Mouse (Mus musculus): ENCODE results near the gene BC067074. TPM values are rescaled to one million over a fixed set of nuclear protein-coding genes. Genes with fewer than 3 reads are reported as not detected.

Gene BC067074
- total and polyA plus RNA-seq, 3 experiments: not detected

- Histone ChIP-seq H3K4me3 (ENCODE audit: control insufficient read depth in 1 of 2, insufficient read depth in 1 of 2, low read depth in 2 of 2, low read length in 2 of 2) (no peak overlapping the region), H3K9me3 (replicated peaks; ENCODE audit: insufficient read depth, low read length) (no peaks in the 10 kb centered on the region), H3K27me3 (ENCODE audit: control insufficient read depth in 1 of 2, insufficient read depth in 2 of 2, low read length in 2 of 2) (no peaks in the 10 kb centered on the region), H3K9ac (ENCODE audit: control insufficient read depth, low read depth, low read length, poor library complexity, severe bottlenecking) (no peak overlapping the region), H3K27ac (ENCODE audit: control insufficient read depth, low read depth, low read length) (no peak overlapping the region), H3K36me3 (ENCODE audit: control insufficient read depth in 1 of 2, insufficient read depth in 2 of 2, low read length in 2 of 2) (no peaks in the 10 kb centered on the region), H3K79me2 (ENCODE audit: control insufficient read depth, insufficient read depth, low read length, poor library complexity) (no peaks in the 10 kb centered on the region), H3K4me1 (ENCODE audit: control insufficient read depth in 1 of 2, insufficient read depth in 2 of 2, low read length in 2 of 2) (no peaks in the 10 kb centered on the region)
- no peak for DNase-seq (ENCODE audit: low read depth, low spot score)
- TF ChIP-seq CHD1 (IDR thresholded peaks at IDR 0.05; ENCODE audit: low read depth, low read length) (no peak), E2F4 (IDR thresholded peaks at IDR 0.05; ENCODE audit: borderline replicate concordance, low read depth, low read length) (no peak), MYC (IDR thresholded peaks at IDR 0.05; ENCODE audit: low read depth, low read length) (no peak), RAD21 (IDR thresholded peaks at IDR 0.05; ENCODE audit: low read depth, low read length) (no peak), UBTF (IDR thresholded peaks at IDR 0.05; ENCODE audit: borderline replicate concordance, insufficient read depth, low read depth, low read length) (no peak), SMC3 (IDR thresholded peaks at IDR 0.05; ENCODE audit: low read depth, low read length) (no peak), SIN3A (IDR thresholded peaks at IDR 0.05; ENCODE audit: low read length) (no peak), GATA1 (IDR thresholded peaks at IDR 0.05; ENCODE audit: low read depth, low read length) (no peak)
These were observed 62.1 kb downstream of the BC067074 start for GRCm38 (mm10) chr13:113355022-113355421.

DNA sequence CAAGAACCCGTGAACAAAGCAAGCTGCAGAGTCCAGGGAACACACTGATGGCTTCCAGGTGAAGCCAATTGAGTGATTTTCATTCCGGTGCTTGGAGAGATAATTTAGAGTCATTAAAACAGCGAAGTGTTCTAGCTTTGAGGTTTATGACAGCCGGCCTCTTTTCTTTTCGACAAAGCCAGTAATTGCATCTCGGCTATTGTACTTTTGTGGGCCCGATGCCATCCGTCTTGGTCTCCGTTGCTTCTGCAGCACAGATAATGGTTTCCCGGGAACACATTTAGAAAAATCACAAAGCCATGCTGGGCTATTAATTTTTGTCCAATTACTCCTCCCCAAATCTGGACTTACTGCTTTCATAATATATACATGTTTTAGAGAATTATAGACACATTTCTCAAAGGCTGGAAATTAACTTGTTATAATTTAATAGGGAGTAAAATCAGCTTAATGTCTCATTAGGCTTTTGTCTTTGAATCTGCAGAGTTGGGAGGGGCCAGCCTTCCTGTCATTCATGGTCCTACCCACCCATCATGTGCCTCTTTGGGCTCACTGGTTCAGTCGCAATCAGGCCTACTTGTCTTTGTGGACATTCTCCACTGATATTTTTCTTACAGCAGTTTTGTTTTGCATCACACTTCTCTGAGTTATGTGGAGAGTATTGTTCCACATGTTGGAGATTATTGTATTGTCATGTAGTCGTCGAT is 64.6 kb downstream of the BC067074 start:
- Histone ChIP-seq H3K9me3 (replicated peaks; ENCODE audit: insufficient read depth, low read length) (no peaks in the 10 kb centered on the region), H3K27me3 (ENCODE audit: control insufficient read depth in 1 of 2, insufficient read depth in 2 of 2, low read length in 2 of 2) (no peaks in the 10 kb centered on the region), H3K79me2 (ENCODE audit: control insufficient read depth, insufficient read depth, low read length, poor library complexity) (no peaks in the 10 kb centered on the region), H3K36me3 (ENCODE audit: control insufficient read depth in 1 of 2, insufficient read depth in 2 of 2, low read length in 2 of 2) (no peaks in the 10 kb centered on the region), H3K27ac (ENCODE audit: control insufficient read depth, low read depth, low read length) (no peak overlapping the region), H3K9ac (ENCODE audit: control insufficient read depth, low read depth, low read length, poor library complexity, severe bottlenecking) (no peak overlapping the region), H3K4me1 (ENCODE audit: control insufficient read depth in 1 of 2, insufficient read depth in 2 of 2, low read length in 2 of 2) (no peaks in the 10 kb centered on the region), H3K4me3 (ENCODE audit: control insufficient read depth in 1 of 2, insufficient read depth in 1 of 2, low read depth in 2 of 2, low read length in 2 of 2) (no peak overlapping the region)
- no peak for TF ChIP-seq ZMIZ1 (IDR thresholded peaks at IDR 0.05; ENCODE audit: low read depth, low read length)
- no peak for TF ChIP-seq CHD1 (IDR thresholded peaks at IDR 0.05; ENCODE audit: low read depth, low read length)
- no peak for TF ChIP-seq CTCF (IDR thresholded peaks at IDR 0.05 in 2 of 3, conservative IDR thresholded peaks at IDR 0.05 in 1 of 3; ENCODE audit: control insufficient read depth in 1 of 3, insufficient read depth in 1 of 3, low read depth in 2 of 3, low read length in 3 of 3, poor library complexity in 1 of 3, severe bottlenecking in 1 of 3)
- no peak for TF ChIP-seq USF2 (IDR thresholded peaks at IDR 0.05; ENCODE audit: borderline replicate concordance in 1 of 2, insufficient read depth in 1 of 2, low read depth in 1 of 2, low read length in 2 of 2)
- TF ChIP-seq TAL1 (IDR thresholded peaks at IDR 0.05; ENCODE audit: low read length): no peak
- TF ChIP-seq MYB (IDR thresholded peaks at IDR 0.05; ENCODE audit: low read depth, low read length): no peak
- no peak for TF ChIP-seq POLR2AphosphoS2 (IDR thresholded peaks at IDR 0.05; ENCODE audit: low read length)
- TF ChIP-seq ZC3H11A (IDR thresholded peaks at IDR 0.05; ENCODE audit: low read depth, low read length): no peak
- TF ChIP-seq MAZ (IDR thresholded peaks at IDR 0.05; ENCODE audit: low read depth, low read length): no peak
- no peak for TF ChIP-seq TBP (IDR thresholded peaks at IDR 0.05; ENCODE audit: low read depth, low read length)
- TF ChIP-seq POLR2A (IDR thresholded peaks at IDR 0.05; ENCODE audit: control insufficient read depth in 1 of 2, insufficient read depth in 1 of 2, low read depth in 1 of 2, low read length in 2 of 2, poor library complexity in 1 of 2): no peak
- no peak for DNase-seq (ENCODE audit: low read depth, low spot score)
